Mouse (Mus musculus): Measurements from ENCODE around the gene Col4a3bp.
"Not testable (repeated sequence)": the region's sequence is repeated elsewhere in the genome, so short reads cannot be mapped to it uniquely, and the experiment has no call there.

Gene Col4a3bp

GRCm38 (mm10) chr13:96645822-96646221 is 103.4 kb downstream of the Col4a3bp start:
- no peak for DNase-seq (ENCODE audit: low read depth, low spot score)

- no peak for DNase-seq (ENCODE audit: low read depth, low spot score)
Measured at GRCm38 (mm10) chr13:96653041-96653440, 110.6 kb downstream of the Col4a3bp start.

GRCm38 (mm10) chr13:96656673-96657072 is 114.3 kb downstream of the Col4a3bp start:
- DNase-seq (ENCODE audit: low read depth, low spot score), result peak; percentile 1

GRCm38 (mm10) chr13:96658936-96659335 is 116.5 kb downstream of the Col4a3bp start:
- DNase-seq (ENCODE audit: low read depth, low spot score), result no peak

GRCm38 (mm10) chr13:96660095-96660860 is 117.9 kb downstream of the Col4a3bp start:
- DNase-seq (ENCODE audit: low read depth, low spot score), result peak; percentile 3

- DNase-seq (ENCODE audit: low read depth, low spot score), result not testable (repeated sequence)
Measured at GRCm38 (mm10) chr13:96663120-96663519, 120.7 kb downstream of the Col4a3bp start.

GRCm38 (mm10) chr13:96664419-96664974 is 122.1 kb downstream of the Col4a3bp start:
- peak; percentile 78 for DNase-seq (ENCODE audit: low read depth, low spot score)

GRCm38 (mm10) chr13:96670019-96670405 is 127.6 kb downstream of the Col4a3bp start:
- DNase-seq (ENCODE audit: low read depth, low spot score), result peak; percentile 40

GRCm38 (mm10) chr13:96670406-96671077 is 128.1 kb downstream of the Col4a3bp start, which contains the start of gene Hmgcr:
TSS of gene Hmgcr (minus strand) at chr13:96670936.
- DNase-seq (ENCODE audit: low read depth, low spot score), result peak; percentile 99

- DNase-seq (ENCODE audit: low read depth, low spot score), result no peak
Measured at GRCm38 (mm10) chr13:96671078-96671905, 128.9 kb downstream of the Col4a3bp start.

- DNase-seq (ENCODE audit: low read depth, low spot score), result no peak
Measured at GRCm38 (mm10) chr13:96671906-96672234, 129.5 kb downstream of the Col4a3bp start.

- no peak for DNase-seq (ENCODE audit: low read depth, low spot score)
Measured at GRCm38 (mm10) chr13:96672276-96672675, 129.9 kb downstream of the Col4a3bp start.

- DNase-seq (ENCODE audit: low read depth, low spot score), result no peak
Measured at GRCm38 (mm10) chr13:96673817-96674216, 131.4 kb downstream of the Col4a3bp start.

- peak; percentile 4 for DNase-seq (ENCODE audit: low read depth, low spot score)
Measured at GRCm38 (mm10) chr13:96675756-96676155, 133.3 kb downstream of the Col4a3bp start.

GRCm38 (mm10) chr13:96677071-96677470 is 134.7 kb downstream of the Col4a3bp start:
- DNase-seq (ENCODE audit: low read depth, low spot score), result peak; percentile 51

GRCm38 (mm10) chr13:96678616-96679015 is 136.2 kb downstream of the Col4a3bp start:
- DNase-seq (ENCODE audit: low read depth, low spot score), result peak; percentile 64

- DNase-seq (ENCODE audit: low read depth, low spot score), result no peak
Measured at GRCm38 (mm10) chr13:96680163-96681087, 138.0 kb downstream of the Col4a3bp start.

GRCm38 (mm10) chr13:96681088-96681620 is 138.7 kb downstream of the Col4a3bp start:
- DNase-seq (ENCODE audit: low read depth, low spot score), result no peak

GRCm38 (mm10) chr13:96684779-96685178 is 142.4 kb downstream of the Col4a3bp start:
- DNase-seq (ENCODE audit: low read depth, low spot score), result no peak

GRCm38 (mm10) chr13:96687261-96687660 is 144.8 kb downstream of the Col4a3bp start:
- DNase-seq (ENCODE audit: low read depth, low spot score), result no peak
